In the genomic region with DNA sequence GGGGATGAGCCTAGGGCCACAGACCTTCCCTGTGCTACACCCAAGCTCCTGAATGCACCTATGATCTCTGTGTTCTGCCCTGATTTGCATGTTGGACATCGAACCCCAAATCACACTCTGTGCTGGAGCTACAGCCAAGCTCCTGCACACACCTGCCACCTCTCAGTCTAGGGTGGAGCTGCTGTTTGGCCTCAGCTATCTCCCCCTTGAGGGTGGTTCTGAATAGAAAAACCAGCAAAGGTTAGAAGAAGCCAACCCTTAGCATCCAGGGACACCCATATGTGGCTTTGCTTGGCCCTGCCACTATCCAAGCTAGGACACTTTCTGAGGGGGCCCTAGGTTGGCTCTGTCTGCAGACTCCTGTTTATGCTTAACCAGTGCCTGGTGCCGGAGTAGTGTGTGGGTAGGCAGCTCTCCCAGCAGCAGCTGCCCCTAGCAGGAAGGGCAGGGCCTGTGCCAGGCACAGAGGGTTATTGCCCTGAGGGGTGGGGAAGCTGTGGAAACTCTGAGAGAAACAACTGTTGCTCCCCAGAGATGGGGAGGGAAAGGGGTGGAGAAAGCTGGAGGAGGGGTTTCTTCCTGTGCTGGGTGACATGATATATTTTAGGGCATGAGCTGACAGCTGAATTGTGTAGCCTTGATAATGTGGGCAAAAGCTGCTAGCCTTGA, we compare ENCODE assay signal across 8 mouse cellular contexts. TPM values are rescaled to one million over a fixed set of nuclear protein-coding genes. Genes with fewer than 3 reads are reported as not detected.
A peak's percentile ranks its signal among the peaks of the same experiment; 100 is the strongest.
DNase-seq lines count a peak whose midpoint lies in the region; ATAC-seq lines count a peak whose summit lies in the region.

No protein-coding gene starts in this region.

- DNase-seq in layer of hippocampus, adult 11-12 months (ENCODE audit: low spot score), result peak; percentile 35
- no peak for DNase-seq in layer of hippocampus, postnatal 25 days (ENCODE audit: extremely low spot score in 1 of 2, low spot score in 1 of 2)
- peak; percentile 68 for DNase-seq in adrenal gland, postnatal 14 days
- peak; percentile 75 for DNase-seq in kidney, adult 18-20 months
- DNase-seq in lung, postnatal 14 days, result peak; percentile 26
- no peak for DNase-seq in right cerebral cortex, postnatal 36 days (ENCODE audit: low spot score in 2 of 2)
- DNase-seq in frontal cortex, adult 2 months (ENCODE audit: extremely low spot score in 1 of 2, low spot score in 1 of 2), result no peak

- no peak for ATAC-seq in erythroid progenitor cell, adult 5-6 weeks (replicated peaks; ENCODE audit: low FRiP score, poor library complexity, severe bottlenecking)

RNA-seq across cellular contexts. Expression of gene Slc6a6, which starts 23.9 kb away (rescaled TPM):
- 100 to 1,000 TPM; 104 to 168 TPM for total RNA-seq in layer of hippocampus, postnatal 25 days (2021)
- 259 and 278 TPM in 2 replicates for total RNA-seq in adrenal gland, postnatal 14 days (2021)
- polyA plus RNA-seq in frontal cortex, adult 2 months (2012; rRNA removed), result 109 and 123 TPM in 2 replicates
- 25.6 and 25.9 TPM in 2 replicates for total RNA-seq in erythroid progenitor cell, adult 5-6 weeks (2015; ENCODE audit: low replicate concordance)
- total RNA-seq in erythroid progenitor cell, adult 5-6 weeks (2017; ENCODE audit: low replicate concordance), result 9.8 and 10.9 TPM in 2 replicates

Comparison
In these comparisons a context has a peak if more than half of its experiments do, and no peak if none do; other contexts are left out.
1. DNase-seq: peak in layer of hippocampus, adult 11-12 months (single experiment), adrenal gland, postnatal 14 days (single experiment), kidney, adult 18-20 months (single experiment) and lung, postnatal 14 days (single experiment); none in layer of hippocampus, postnatal 25 days (0 of 2), right cerebral cortex, postnatal 36 days (0 of 2) and frontal cortex, adult 2 months (0 of 2).